ENCODE assay signal across 9 mouse cellular contexts in genomic region chr6:87706246-87706645, GRCm38 (mm10). TPM values are rescaled to one million over a fixed set of nuclear protein-coding genes. Genes with fewer than 3 reads are reported as not detected.
DNase-seq lines count a peak whose midpoint lies in the region; ATAC-seq and TF ChIP-seq lines count a peak whose summit lies in the region.
"Had no signal": no experiment of that assay in that cellular context is flagged by ENCODE, and none has a peak within 500 bp of the region (broad histone marks: within the 10 kb centered on the region; RNA-seq: fewer than 3 reads in every experiment).

No protein-coding gene starts in this region.

- H3K36me3 ChIP-seq in hindbrain, embryonic 14.5 days (replicated peaks; ENCODE audit: control insufficient read depth, insufficient read depth), result no peaks in the 10 kb centered on the region

- no peaks in the 10 kb centered on the region for H3K27me3 ChIP-seq in hindbrain, embryonic 14.5 days (ENCODE audit: control insufficient read depth, insufficient read depth, low read length)

- H3K4me2 ChIP-seq in hindbrain, embryonic 14.5 days (replicated peaks), result no peak overlapping the region

- no peak for TF ChIP-seq CTCF in lung, adult 2 months (IDR thresholded peaks at IDR 0.05; ENCODE audit: insufficient read depth, low read length)

- 42% methylated on average over 3 of the region's 3 CpGs for WGBS in lung, adult 2 months
- WGBS in hindbrain, embryonic 14.5 days, result 42% methylated on average over 3 of the region's 3 CpGs

- ATAC-seq in hindbrain, embryonic 14.5 days (ENCODE audit: low FRiP score), result no peak

- no peak overlapping the region for H3K9ac ChIP-seq in hindbrain, embryonic 14.5 days

- no peaks in the 10 kb centered on the region for H3K4me1 ChIP-seq in lung, adult 2 months (ENCODE audit: control insufficient read depth, insufficient read depth, low read length)
- no peaks in the 10 kb centered on the region for H3K4me1 ChIP-seq in hindbrain, embryonic 14.5 days (replicated peaks; ENCODE audit: control insufficient read depth, insufficient read depth, low read length)

- no peak overlapping the region for H3K27ac ChIP-seq in hindbrain, embryonic 14.5 days

- no peak for TF ChIP-seq POLR2A in lung, adult 2 months (IDR thresholded peaks at IDR 0.05; ENCODE audit: borderline replicate concordance, extremely low read depth, low read depth, low read length)

- DNase-seq in gastrocnemius, adult 18-20 months (ENCODE audit: low spot score), result peak; percentile 17
- no peak for DNase-seq in gastrocnemius, adult 8-10 months (ENCODE audit: low spot score in 2 of 2)
- DNase-seq in lung, postnatal 10 days, result peak; percentile 30
- DNase-seq in lung, adult 2 months, result no peak
- DNase-seq in c-Kit-negative CD71-positive TER-119-positive erythroid progenitor cells, embryonic 14.5 days (ENCODE audit: low read depth, low spot score), result peak; percentile 40
- DNase-seq in mesoderm, embryonic 11.5 days (ENCODE audit: low read depth, low spot score), result peak; percentile 28
- no peak for DNase-seq in layer of hippocampus, postnatal 14 days (ENCODE audit: low spot score in 2 of 2)
- DNase-seq in hindbrain, embryonic 14.5 days (ENCODE audit: low spot score), result no peak
- DNase-seq: kidney, postnatal 36 days had no signal

- no peaks in the 10 kb centered on the region for H3K9me3 ChIP-seq in hindbrain, embryonic 14.5 days (ENCODE audit: control insufficient read depth, low read length)

- no peak overlapping the region for H3K4me3 ChIP-seq in lung, adult 2 months (replicated peaks; ENCODE audit: extremely low read depth, low read depth, low read length)
- H3K4me3 ChIP-seq in hindbrain, embryonic 14.5 days (replicated peaks; ENCODE audit: low read length), result no peak overlapping the region

RNA-seq across cellular contexts. Expression of gene Efcc1, which starts 24.4 kb away (rescaled TPM):
- under 1 TPM; 0.66 to 0.74 TPM for total RNA-seq in gastrocnemius, adult 18-20 months (2021)
- under 1 TPM; 0.51 to 0.94 (median 0.78) TPM for total RNA-seq in gastrocnemius, adult 8-10 months (2022)
- 14.5 and 16.3 TPM in 2 replicates for polyA plus RNA-seq in lung, adult 2 months (2012; rRNA removed)
- total RNA-seq in layer of hippocampus, postnatal 14 days (2021), result 1 to 10 TPM; 4.1 to 5.0 TPM
- 6.1 and 8.0 TPM in 2 replicates for polyA plus RNA-seq in hindbrain, embryonic 14.5 days (2014; fragmentation: Nextera tagmentation; extraction: Ambion mirVana)

RNA-seq across cellular contexts. Expression of gene Aplf, which starts 34.3 kb away (rescaled TPM):
- total RNA-seq in gastrocnemius, adult 18-20 months (2021), result 1 to 10 TPM; 2.7 to 3.2 TPM
- 1 to 10 TPM; 2.3 to 3.1 (median 2.8) TPM for total RNA-seq in gastrocnemius, adult 8-10 months (2022)
- polyA plus RNA-seq in lung, adult 2 months (2012; rRNA removed), result 2.4 and 3.6 TPM in 2 replicates
- total RNA-seq in layer of hippocampus, postnatal 14 days (2021), result 1 to 10 TPM; 7.3 to 7.4 TPM
- polyA plus RNA-seq in hindbrain, embryonic 14.5 days (2014; fragmentation: Nextera tagmentation; extraction: Ambion mirVana), result 9.9 TPM in 2 replicates

Comparison
In these comparisons a context has a peak if more than half of its experiments do, and no peak if none do; other contexts are left out.
1. DNase-seq: peak in gastrocnemius, adult 18-20 months (single experiment), lung, postnatal 10 days (single experiment), c-Kit-negative CD71-positive TER-119-positive erythroid progenitor cells, embryonic 14.5 days (single experiment) and mesoderm, embryonic 11.5 days (single experiment); none in gastrocnemius, adult 8-10 months (0 of 2), lung, adult 2 months (single experiment), layer of hippocampus, postnatal 14 days (0 of 2) and hindbrain, embryonic 14.5 days (single experiment).